Mouse (Mus musculus) left cerebral cortex, postnatal 25 days (tissue): ENCODE data around the gene Ada. TPM values are rescaled to one million over a fixed set of nuclear protein-coding genes. Genes with fewer than 3 reads are reported as not detected.
"Not testable (repeated sequence)": the region's sequence is repeated elsewhere in the genome, so short reads cannot be mapped to it uniquely, and the experiment has no call there.

Experiments used
- DNase-seq, 2 experiments: peaks; one replicate each; pipeline ENCODE4 v3.0.0; 2022; ENCODE audit warnings: low spot score in 2 of 2, mixed read lengths in 1 of 2
- intact Hi-C: fragments of 180-260 bp; cut with DNase I; formaldehyde crosslinking; loops from one replicate; pipeline ENCODE4 v1.15.1; 2025
- total RNA-seq, 2 experiments: library from RNA; stranded (reverse); gene quantifications; 2 replicates each; pipeline ENCODE4 v1.2.3; 2021

Gene Ada
- total RNA-seq, 2 experiments from 2014 or later = 1.1 to 1.2 TPM

- no peak for DNase-seq
- intact Hi-C loops = no loop called here
Measured at GRCm38 (mm10) chr2:163702921-163703320, 47.1 kb downstream of the Ada start.

DNA sequence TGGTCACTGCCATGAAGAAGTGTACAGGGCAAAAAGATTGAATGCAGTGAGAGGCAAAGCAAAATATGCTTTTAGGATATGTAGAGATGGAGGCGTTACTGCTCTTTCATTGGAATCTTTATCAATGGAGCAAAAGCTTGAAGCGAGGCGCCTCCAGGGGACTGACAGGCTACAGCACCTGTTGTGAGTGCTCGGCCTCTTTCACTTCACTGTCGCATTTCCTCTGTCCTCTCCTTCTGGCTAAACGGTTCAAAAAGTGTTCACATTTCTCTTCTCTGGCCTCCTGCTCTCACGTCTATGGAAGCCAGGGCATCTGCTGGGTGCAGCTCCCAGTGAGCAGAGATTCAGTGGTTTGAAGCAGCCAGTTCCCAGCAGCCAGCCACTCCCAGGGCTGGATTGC, 47.6 kb downstream of the Ada start:
- no peak for DNase-seq
- intact Hi-C loops = no loop called here

DNA sequence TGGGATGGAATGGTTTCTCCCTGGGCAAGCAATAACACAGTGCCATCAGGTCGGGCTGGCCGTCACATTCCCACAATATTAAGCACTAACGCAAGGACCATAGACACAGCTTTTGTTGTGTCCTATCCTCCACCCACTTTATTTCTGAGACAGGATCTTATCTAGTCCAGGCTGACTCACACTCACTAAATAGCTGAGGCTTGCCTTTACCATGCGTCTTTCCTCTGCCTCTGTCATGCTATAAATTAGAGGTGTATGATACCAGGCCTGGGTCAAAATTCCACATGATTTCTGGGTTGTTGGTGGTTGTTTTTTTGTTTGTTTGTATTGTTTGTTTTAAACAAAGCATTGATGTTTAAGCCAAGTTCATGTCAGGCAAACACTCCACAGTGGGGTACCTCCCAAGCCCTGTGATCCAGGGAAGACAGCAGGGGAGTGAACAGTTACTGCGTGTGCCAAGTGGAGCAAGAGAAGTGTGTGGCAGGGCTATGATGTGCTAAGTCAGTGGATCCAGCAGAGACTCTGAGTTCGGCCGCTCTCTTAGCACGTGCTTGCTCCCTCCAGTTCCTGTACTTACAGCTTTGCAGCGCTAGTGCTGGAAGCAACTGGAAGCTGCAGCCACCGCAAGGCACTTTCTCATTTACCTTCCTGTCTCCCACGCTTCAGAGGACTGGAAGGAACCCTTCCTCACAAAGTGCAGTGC, 50.8 kb downstream of the Ada start:
- intact Hi-C loops = no loop called here
- no peak for DNase-seq

GRCm38 (mm10) chr2:163697764-163698480, 52.1 kb downstream of the Ada start:
- intact Hi-C loops = no loop called here
- peak in 1 of 2 experiments; percentile 47 for DNase-seq

DNA sequence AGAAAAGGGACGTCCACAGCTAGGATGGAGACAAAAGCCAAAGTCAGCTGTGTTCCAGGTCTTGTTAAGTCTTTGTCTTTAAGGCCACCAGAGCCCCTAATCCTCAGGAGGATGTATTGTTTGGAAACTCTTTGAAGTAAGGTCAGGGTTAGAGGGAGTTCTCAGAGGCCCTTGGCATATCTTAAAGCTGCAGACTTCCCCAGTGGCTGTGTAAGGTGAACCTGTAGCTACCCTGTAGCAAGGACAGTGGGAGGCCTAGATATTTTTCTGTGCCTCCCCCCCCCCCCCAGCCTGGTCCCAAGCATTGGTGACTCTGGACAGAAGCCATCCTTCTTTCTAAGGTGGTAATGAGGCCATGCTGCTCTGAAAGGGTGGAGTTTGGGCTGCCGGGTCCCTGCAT, 53.3 kb downstream of the Ada start:
- no peak for DNase-seq
- intact Hi-C loops = no loop called here

DNA sequence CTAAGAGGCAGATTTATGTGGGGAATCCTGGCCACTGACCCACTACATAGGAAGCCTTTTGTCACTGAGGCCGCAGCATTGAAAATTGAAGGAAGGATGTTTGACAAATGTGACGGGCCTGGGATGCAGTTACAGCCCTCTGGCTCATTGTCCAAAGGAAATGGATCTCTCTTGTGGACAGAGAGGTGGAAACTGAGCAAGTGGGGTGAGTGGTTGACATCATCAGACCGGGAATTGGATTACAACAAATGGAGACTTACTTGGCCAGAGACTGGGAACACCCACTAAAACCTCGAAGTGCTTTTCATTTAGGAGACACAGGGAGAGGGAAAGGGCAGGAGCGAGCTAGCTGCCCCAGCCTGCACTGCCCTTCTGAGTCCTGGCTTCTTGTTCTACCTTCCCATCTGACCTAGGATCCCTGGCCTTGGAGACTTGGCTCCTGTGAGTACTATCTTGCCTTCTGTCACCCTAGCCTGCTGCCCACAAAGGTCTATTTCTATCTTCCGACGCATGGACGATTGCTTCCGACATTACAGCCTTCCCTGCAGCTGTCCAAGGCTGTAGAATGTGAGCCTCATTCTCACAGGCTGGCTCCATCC, 56.2 kb downstream of the Ada start:
- intact Hi-C loops = no loop called here

GRCm38 (mm10) chr2:163692873-163693612, 57.0 kb downstream of the Ada start:
- intact Hi-C loops = no loop called here
- DNase-seq = no peak

More for the DNA sequence above, 56.2 kb downstream of the Ada start:
- DNase-seq = no peak

DNA sequence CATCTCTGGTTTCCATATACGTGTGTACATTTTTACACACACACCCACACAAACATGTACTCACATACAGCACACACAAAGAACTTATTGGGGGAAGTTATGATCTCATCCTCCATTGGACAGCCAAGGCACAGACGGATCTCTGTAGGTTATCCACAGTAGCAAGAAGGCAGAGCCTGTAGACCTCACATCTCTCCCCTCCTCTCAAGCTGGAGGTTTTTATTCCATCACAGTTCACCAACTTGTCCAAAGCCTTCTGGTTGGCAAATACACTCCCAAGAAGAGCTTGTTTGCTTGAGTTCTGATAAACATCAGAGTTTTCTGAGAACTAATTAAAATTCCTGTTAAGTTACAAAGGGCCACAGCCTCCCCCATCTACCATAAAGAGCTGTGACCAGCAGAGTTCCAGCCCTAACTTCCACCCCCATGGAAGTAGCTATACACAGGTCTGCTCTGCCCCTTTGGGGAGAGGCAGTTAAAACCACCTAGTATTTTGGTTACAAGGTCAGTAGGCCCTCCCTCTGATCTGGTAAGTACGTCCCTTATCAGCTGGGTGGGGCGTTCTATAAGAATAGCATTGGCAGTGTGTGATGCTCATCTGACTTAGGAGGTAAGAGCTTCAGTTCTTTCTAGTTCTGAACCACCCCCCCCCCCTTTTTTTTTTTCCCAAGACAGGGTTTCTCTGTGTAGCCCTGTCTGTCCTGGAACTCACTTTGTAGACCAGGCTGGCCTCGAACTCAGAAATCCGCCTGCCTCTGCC, 58.0 kb downstream of the Ada start:
- no peak for DNase-seq
- intact Hi-C loops = no loop called here

- intact Hi-C loops = no loop called here
- DNase-seq = no peak
Measured at GRCm38 (mm10) chr2:163690409-163691304, 59.4 kb downstream of the Ada start.

DNA sequence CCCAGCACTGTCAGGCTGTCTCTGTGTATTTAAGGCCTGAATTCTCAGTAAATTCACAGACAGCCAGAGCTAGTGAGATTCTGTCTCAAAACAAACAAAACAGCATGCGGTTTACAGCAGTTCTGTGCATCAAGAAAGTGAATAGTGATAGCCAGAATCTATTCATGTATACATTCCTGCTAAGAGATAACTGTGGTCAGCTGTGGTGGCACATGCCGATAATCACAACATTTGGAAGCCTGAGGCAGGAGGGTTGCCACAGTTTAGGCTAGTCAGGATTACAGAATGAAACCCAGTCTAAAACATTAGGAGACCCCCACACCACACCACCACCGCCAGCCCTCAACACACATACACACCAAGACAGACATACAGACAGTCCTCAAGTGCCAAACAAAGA, 60.3 kb downstream of the Ada start:
- intact Hi-C loops = no loop called here
- no peak for DNase-seq

DNA sequence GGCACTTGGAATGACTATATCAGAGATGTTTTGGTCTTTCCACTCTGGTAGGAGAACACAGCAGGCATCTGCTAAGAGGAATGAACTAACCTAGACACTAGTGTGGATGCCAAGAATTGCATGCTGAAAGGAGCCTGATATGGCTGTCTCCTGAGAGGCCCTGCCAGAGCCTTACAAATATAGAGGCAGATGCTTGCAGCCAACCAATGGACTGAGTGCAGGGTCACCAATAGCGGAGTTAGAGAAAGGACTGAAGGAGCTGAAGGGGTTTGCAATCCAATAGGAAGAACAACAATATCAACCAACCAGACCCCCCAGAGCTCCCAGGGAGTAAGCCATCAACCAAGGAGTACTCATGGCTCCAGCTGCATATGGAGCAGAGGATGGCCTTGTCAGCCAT, 61.7 kb downstream of the Ada start:
- DNase-seq, intact Hi-C loops: not testable (repeated sequence)

DNA sequence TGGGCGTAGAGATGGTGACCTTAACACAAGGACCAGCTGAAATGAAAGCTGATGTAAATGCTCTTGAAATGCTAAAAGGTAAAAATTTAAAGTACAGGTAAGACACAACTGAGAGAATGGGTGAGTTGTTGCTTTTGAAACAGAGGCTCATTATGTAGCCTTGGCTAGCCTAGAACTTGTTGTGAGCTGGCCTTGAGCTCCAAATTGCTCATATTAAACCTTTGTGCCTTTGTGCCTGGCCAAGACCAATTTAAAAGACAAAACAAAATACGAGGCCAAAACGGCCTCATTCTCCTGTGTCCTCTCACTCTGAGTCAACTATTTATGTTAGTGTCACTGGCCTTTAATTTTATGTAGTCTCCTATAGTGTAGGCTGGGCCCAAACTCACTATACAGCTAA, 63.2 kb downstream of the Ada start:
- intact Hi-C loops = no loop called here
- DNase-seq = no peak

DNA sequence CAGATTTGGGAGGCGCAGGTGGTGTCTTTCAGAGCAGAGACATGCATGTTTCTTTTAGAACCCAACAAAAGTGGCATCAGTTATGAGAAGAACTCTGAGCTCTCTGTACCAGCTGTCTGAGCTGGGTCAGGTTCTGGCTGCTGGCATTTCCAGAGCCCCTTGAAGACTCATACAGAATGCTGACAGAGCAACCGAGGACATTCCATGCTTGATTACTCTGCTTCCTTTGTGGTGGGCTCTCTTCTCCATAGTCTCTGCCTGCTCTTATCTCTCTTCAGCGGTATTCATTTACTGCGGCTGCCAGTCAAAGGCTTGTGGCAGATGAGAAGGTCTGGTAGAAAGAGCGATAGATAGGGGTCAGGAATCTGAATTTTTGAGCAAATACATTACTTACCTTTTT, 63.8 kb downstream of the Ada start:
- DNase-seq = no peak
- intact Hi-C loops = no loop called here

GRCm38 (mm10) chr2:163685761-163686200, 64.3 kb downstream of the Ada start:
- peak; percentile 61 to 76 for DNase-seq
- intact Hi-C loops = loop anchor here (1.0 kb wide), 1 partner anchor 10 kb away; no protein-coding TSS in a partner anchor

DNA sequence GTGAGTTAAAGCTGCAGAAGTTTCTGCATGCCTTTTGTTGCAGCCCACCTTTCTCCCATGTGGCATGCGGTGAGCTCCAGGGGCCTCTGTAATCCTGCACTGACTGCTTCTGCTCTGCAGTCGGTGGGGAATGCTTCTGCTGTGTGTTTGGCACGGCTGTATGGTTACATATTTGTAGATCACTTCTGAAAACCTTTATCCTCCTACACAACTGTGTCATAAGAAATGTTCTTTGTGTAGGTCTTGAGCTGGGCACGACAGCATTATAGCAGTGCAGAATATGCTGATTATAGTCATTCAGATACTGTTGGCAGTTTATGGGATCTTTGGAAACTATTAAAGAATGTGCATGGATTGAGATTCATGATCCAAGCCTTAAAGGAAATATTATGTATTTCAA, 64.8 kb downstream of the Ada start:
- intact Hi-C loops = loop anchor here (1.0 kb wide), 1 partner anchor 10 kb away; no protein-coding TSS in a partner anchor
- DNase-seq = peak in 1 of 2 experiments; percentile 64

GRCm38 (mm10) chr2:163682344-163682743, 67.7 kb downstream of the Ada start:
- intact Hi-C loops = no loop called here
- no peak for DNase-seq

GRCm38 (mm10) chr2:163676745-163677144, 73.3 kb downstream of the Ada start:
- intact Hi-C loops = loop anchor here (5.0 kb wide), 1 partner anchor 41 kb away; no protein-coding TSS in a partner anchor
- DNase-seq = no peak
